Mouse (Mus musculus): ENCODE measurements around the gene 5330417C22Rik.
"Not testable (repeated sequence)": the region's sequence is repeated elsewhere in the genome, so short reads cannot be mapped to it uniquely, and the experiment has no call there.

The 5330417C22Rik gene

GRCm38 (mm10) chr3:108533114-108533885, 3.0 kb downstream of the 5330417C22Rik start:
- no peak for DNase-seq (ENCODE audit: low read depth)

GRCm38 (mm10) chr3:108528489-108528888, 7.8 kb downstream of the 5330417C22Rik start:
- DNase-seq (ENCODE audit: low read depth), result no peak

GRCm38 (mm10) chr3:108523415-108523814, 12.9 kb downstream of the 5330417C22Rik start:
- no peak for DNase-seq (ENCODE audit: low read depth)

- DNase-seq (ENCODE audit: low read depth), result no peak
Measured at GRCm38 (mm10) chr3:108518276-108518675, 18.1 kb downstream of the 5330417C22Rik start.

- DNase-seq (ENCODE audit: low read depth), result no peak
Measured at GRCm38 (mm10) chr3:108513465-108513864, 22.9 kb downstream of the 5330417C22Rik start.

GRCm38 (mm10) chr3:108510716-108511483, 25.4 kb downstream of the 5330417C22Rik start:
- no peak for DNase-seq (ENCODE audit: low read depth)

GRCm38 (mm10) chr3:108510156-108510555, 26.2 kb downstream of the 5330417C22Rik start:
- no peak for DNase-seq (ENCODE audit: low read depth)

GRCm38 (mm10) chr3:108508745-108509474, 27.4 kb downstream of the 5330417C22Rik start:
- DNase-seq (ENCODE audit: low read depth), result no peak

- DNase-seq (ENCODE audit: low read depth), result no peak
Measured at GRCm38 (mm10) chr3:108503908-108504307, 32.4 kb downstream of the 5330417C22Rik start.

- not testable (repeated sequence) for DNase-seq (ENCODE audit: low read depth)
Measured at GRCm38 (mm10) chr3:108501411-108501810, 34.9 kb downstream of the 5330417C22Rik start.

- no peak for DNase-seq (ENCODE audit: low read depth)
Measured at GRCm38 (mm10) chr3:108499826-108500225, 36.5 kb downstream of the 5330417C22Rik start.

- no peak for DNase-seq (ENCODE audit: low read depth)
Measured at GRCm38 (mm10) chr3:108497602-108498001, 38.7 kb downstream of the 5330417C22Rik start.

GRCm38 (mm10) chr3:108495486-108495885, 40.9 kb downstream of the 5330417C22Rik start:
- no peak for DNase-seq (ENCODE audit: low read depth)

- no peak for DNase-seq (ENCODE audit: low read depth)
Measured at GRCm38 (mm10) chr3:108494861-108495474, 41.4 kb downstream of the 5330417C22Rik start.

- DNase-seq (ENCODE audit: low read depth), result peak; percentile 5
Measured at GRCm38 (mm10) chr3:108489968-108490367, 46.4 kb downstream of the 5330417C22Rik start.

- no peak for DNase-seq (ENCODE audit: low read depth)
Measured at GRCm38 (mm10) chr3:108484749-108485148, 51.6 kb downstream of the 5330417C22Rik start.

- no peak for DNase-seq (ENCODE audit: low read depth)
Measured at GRCm38 (mm10) chr3:108478800-108479199, 57.5 kb downstream of the 5330417C22Rik start.

- DNase-seq (ENCODE audit: low read depth), result no peak
Measured at GRCm38 (mm10) chr3:108476761-108477619, 59.3 kb downstream of the 5330417C22Rik start.

GRCm38 (mm10) chr3:108475496-108475895, 60.8 kb downstream of the 5330417C22Rik start:
- DNase-seq (ENCODE audit: low read depth), result no peak

- DNase-seq (ENCODE audit: low read depth), result no peak
Measured at GRCm38 (mm10) chr3:108474969-108475368, 61.4 kb downstream of the 5330417C22Rik start.

- no peak for DNase-seq (ENCODE audit: low read depth)
Measured at GRCm38 (mm10) chr3:108467760-108468159, 68.6 kb downstream of the 5330417C22Rik start.
